Mouse (Mus musculus) monocyte, adult 2 months (primary cell): ENCODE measurements around the gene Atf5.

Experiments used
- DNase-seq, 2 experiments: peaks; one replicate each; pipeline ENCODE4 v3.0.0; 2022; ENCODE audit warnings: low spot score in 2 of 2, low read depth in 1 of 2

Atf5 gene

GRCm38 (mm10) chr7:44850789-44851624 is 34.5 kb upstream of the Atf5 start:
- no peak for DNase-seq

DNA sequence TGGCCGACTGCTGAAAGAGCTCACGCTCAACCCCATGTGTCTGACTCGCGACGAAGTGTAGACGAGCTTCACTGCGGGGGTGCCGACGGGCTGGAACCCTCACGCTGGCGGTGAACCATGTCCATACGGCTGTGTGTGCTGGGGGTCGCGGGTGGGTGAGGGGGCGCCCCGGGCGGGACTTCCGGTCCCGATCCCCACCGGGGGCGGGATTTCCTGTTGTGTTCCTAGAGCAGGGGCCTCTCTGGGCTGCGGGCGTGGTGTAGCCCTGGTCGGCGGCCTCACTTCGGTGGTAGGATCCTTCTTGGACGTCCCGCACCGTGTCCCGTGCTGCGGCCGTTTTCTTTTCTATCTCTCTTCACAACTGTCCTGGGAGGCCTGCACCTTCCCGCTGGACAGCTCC is 33.7 kb upstream of the Atf5 start:
- no peak for DNase-seq

DNA sequence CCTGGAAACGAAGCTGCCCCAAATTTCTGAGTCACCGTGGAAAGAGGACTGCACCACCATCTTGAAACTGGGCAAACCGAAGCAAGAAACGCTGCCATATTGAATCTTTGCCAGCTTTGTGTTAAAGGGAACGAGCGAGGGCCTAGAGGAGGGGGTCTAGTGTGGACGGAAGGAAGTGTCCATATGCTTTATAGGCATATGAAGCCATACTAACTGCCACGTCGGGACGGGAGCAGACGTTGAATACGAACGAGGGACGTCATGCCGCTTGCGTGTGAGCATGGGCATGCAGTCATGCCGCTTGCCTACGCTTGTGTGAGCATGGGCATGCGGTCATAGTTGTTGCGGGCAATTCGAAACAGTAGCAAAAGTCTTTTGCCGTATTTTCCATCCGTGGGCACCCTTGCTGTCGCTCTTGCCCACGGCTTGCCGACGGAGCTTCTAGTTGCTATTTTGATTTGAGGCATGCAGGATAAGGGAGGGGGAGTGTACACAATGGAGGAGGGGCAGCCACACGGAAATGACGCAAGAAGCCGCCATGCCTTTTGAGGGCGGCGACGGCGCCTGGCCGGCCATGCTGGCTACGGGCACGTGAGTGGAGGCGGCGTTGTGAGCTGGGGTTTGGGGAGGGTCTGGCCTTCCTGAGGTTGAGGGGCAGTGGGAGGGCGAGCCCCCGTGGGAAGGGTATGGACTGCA is 33.1 kb upstream of the Atf5 start:
- DNase-seq = peak; percentile 65 to 80

DNA sequence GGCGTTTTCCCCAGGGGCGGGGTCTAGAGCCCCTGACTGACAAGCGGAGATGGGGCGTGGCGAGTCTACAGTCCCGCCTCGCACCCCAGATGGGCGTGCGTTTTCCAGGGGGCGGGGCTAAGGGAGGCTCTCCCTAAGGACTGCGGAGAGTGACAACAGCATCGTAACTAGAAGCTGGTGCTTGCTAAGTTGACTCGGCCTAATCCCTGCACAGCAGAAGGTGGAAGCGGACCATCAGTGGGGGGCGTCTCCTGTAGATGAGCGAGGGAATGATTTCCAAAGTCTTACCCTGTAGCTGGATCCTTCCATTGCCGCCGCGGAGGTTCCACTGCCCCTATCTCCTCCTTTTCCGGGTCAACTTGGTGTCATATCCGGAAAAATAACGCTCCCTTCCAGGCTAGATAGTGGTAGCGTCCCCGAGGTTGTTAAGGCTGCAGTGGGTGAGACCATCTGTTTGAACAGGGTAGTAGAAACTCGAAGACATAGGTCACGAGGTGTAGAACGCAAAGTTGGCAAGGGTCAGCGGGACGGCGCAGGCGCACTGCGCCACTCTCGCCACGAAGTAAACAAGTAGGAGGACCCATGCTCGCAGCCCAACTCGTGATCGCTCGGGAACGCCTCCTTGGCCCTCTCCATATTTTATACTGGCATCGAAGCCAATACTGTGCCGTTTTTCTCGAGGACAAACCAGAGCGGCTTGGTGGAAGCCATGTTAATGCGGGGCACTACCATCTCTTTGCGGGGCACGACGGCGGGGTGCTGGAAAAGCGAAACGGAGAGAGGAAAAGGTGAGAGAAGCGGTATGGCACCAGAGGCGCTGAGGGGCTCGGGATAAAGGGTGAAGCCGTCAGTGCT is 32.3 kb upstream of the Atf5 start, which contains the start of the genes Akt1s1 and Tbc1d17:
Akt1s1 (plus strand) TSS at position 431 of the 855 bp plus-strand sequence.
Tbc1d17 (minus strand) TSS at position 519 of the 855 bp plus-strand sequence.
- peak; percentile 99 for DNase-seq

DNA sequence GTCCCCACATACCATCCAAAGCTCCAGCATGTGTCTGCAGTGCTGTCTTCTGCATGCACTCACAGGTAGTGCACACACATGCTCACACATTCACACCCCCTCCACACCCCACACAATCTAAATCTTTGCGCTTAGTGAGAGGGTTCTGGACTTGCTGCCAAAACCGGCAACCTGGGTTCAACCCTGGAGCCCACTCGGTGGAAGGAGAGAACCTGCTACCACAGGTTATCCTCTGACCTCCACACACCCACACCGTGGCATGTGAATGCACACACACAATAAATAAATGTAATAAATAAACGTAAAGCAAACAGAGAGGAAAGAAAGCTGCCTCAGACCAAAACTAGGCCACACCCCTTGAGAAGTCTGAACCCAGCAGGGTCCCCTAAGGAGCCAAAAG is 31.3 kb upstream of the Atf5 start:
- no peak for DNase-seq

- DNase-seq = no peak
Observed at GRCm38 (mm10) chr7:44846804-44847203, 30.3 kb upstream of the Atf5 start.

DNA sequence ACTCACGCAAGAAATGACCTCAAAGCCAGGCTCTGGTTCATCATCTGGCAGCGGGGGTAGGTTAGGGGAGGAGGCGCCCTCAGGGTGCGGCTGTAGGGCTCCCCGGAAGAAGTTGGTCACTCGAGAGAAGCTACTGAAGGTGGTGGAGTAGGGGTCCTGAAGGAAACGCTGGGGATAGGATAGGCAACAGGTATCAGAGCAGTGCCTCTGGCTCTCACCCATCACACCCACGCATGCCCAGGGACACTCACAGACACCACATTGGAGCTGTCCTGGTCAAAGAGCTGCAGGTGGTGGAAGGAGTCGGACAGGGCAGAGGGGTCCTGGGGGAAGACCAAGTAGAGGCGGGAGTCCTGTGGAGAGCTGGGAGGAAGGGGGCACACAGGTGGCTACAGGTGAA is 28.5 kb upstream of the Atf5 start:
- no peak for DNase-seq

- DNase-seq = no peak
Observed at GRCm38 (mm10) chr7:44841825-44842463, 25.5 kb upstream of the Atf5 start.

- DNase-seq = no peak
Observed at GRCm38 (mm10) chr7:44840426-44840825, 24.0 kb upstream of the Atf5 start.

- DNase-seq = peak in 1 of 2 experiments; percentile 26
Observed at GRCm38 (mm10) chr7:44839491-44840191, 23.2 kb upstream of the Atf5 start.

GRCm38 (mm10) chr7:44839171-44839490 is 22.7 kb upstream of the Atf5 start:
- no peak for DNase-seq

- DNase-seq = no peak
Observed at GRCm38 (mm10) chr7:44838073-44838472, 21.6 kb upstream of the Atf5 start.

DNA sequence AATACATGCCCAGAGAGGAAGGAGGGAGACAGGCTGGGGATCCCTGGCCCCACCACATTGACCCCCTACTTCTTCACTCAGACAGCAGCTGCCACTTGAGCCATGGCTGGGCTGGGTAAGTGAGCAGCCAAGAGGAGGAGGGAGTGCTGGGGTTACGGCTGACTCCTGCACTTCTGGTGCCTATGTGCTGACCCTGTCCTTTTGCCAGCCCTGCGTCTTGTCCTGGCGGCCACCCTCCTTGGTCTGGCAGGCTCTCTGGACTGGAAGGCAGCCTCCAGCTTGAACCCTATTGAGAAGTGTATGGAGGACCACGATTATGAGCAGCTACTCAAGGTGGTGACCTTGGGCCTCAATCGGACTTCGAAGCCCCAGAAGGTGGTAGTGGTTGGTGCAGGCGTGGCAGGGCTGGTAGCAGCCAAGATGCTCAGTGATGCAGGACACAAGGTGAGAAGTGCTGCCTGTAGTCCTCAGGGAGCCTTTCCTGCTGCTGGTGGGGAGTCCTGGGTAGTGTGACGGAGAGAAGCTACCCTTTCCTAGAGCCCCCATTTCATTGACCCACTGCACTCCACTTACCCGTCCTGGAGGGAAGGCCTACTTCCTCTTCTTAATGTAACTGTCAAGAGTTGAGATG is 20.1 kb upstream of the Atf5 start:
- no peak for DNase-seq

- DNase-seq = no peak
Observed at GRCm38 (mm10) chr7:44836016-44836404, 19.6 kb upstream of the Atf5 start.

DNA sequence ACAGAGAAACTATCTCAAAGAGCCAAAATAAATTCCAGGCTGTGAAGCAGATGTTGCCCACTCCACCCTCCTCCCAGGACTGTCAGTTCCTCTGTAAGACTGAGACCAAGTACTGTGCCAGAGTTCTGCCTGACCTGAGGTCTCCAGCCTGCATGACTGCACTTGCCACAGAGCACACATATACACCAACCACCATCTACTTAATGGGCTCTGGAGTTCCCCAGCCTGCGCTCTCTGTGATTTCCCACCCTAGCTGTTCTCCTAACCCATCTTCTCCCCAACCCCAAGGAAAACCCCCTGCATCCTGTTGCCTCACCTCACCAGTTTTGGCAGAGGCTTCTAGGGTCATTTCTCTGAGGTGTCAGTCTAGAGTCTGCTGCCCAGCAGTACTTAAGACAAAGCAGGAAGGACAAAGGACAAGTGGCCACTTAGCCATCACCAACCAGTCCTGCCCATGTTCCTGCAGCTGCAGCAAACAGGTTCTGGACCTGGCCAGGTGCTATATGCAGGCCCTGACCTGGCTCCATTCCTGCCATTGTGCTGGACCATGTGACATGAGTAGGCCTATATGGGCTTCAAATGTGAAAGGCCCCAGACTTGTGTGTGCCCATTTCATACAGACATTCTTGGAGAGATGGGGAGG is 19.0 kb upstream of the Atf5 start:
- DNase-seq = no peak

GRCm38 (mm10) chr7:44832763-44833162 is 16.3 kb upstream of the Atf5 start:
- DNase-seq = no peak

- no peak for DNase-seq
Observed at GRCm38 (mm10) chr7:44828706-44829105, 12.2 kb upstream of the Atf5 start.

- DNase-seq = no peak
Observed at GRCm38 (mm10) chr7:44826771-44827170, 10.3 kb upstream of the Atf5 start.

DNA sequence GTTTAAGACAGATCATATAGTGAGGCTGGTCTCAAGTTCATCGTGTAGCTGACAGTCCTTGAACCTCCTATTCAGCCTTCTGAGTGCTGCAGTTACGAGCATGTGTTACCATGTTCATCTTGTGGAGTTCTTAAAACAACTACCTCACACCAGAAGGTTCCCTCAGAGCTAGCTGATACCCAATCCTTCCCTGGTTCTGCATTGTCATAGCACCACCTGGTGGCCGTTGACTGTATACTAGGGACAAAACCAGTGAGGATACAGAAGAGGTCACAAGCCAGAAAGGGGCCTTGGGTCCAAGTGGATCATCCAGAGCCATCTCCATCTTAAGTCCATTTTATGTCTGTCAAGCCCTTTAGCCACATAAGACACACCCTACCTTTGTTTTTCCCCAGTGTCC is 8.4 kb upstream of the Atf5 start:
- DNase-seq = peak; percentile 44 to 70

GRCm38 (mm10) chr7:44823409-44823808 is 7.0 kb upstream of the Atf5 start:
- no peak for DNase-seq
